Mouse (Mus musculus) E14TG2a.4 (cell line): ENCODE data around the gene Twist2.

Experiments used
- CTCF ChIP-seq: conservative IDR thresholded peaks from 2 replicates; pipeline ENCODE4 v1.5.1; 2014; ENCODE audit warnings: low read length
- NANOG ChIP-seq: IDR thresholded peaks from 2 replicates; pipeline ENCODE4 v1.6.1; 2014; ENCODE audit warnings: borderline replicate concordance, low read length, mixed read lengths
- POU5F1 ChIP-seq: IDR thresholded peaks from 2 replicates; pipeline ENCODE4 v1.6.1; 2014; ENCODE audit warnings: low read length, borderline replicate concordance

- TF ChIP-seq CTCF (no peak), POU5F1 (no peak), NANOG (no peak)
Measured at GRCm38 (mm10) chr1:91839979-91840378, 38.7 kb downstream of the Twist2 start.
